Mouse (Mus musculus) liver, embryonic 14.5 days (tissue): ENCODE results near the gene P3h3. TPM values are rescaled to one million over a fixed set of nuclear protein-coding genes. Genes with fewer than 3 reads are reported as not detected.

Source experiments
- ATAC-seq: fragments of 200-750 bp; cut with Nextera tagmentation; 2 replicates; pipeline ENCODE4 v1.8.0; 2017; ENCODE audit warnings: moderate number of reproducible peaks, mild to moderate bottlenecking, moderate library complexity; ENCODE audit not compliant: insufficient read depth
- DNase-seq, 3 experiments: peaks; one replicate each; pipeline ENCODE4 v3.0.0-alpha.2; 2012 to 2013; ENCODE audit warnings: low read depth in 3 of 3, low spot score in 3 of 3
- H3K27ac ChIP-seq: fragments of 300-500 bp; sonication (generic); 2 replicates; pipeline ENCODE4 v1.5.1; 2014; ENCODE audit warnings: moderate library complexity, mild to moderate bottlenecking, control low read depth, inconsistent platforms
- H3K27me3 ChIP-seq: fragments of 300-500 bp; sonication (generic); 2 replicates; pipeline ENCODE4 v1.6.1; 2014; ENCODE audit warnings: mild to moderate bottlenecking, low read length, moderate library complexity; ENCODE audit not compliant: control insufficient read depth, insufficient read depth
- H3K36me3 ChIP-seq: fragments of 300-500 bp; sonication (generic); replicated peaks from 2 replicates; pipeline ENCODE4 v1.6.1; 2014; ENCODE audit warnings: low read depth; ENCODE audit not compliant: control insufficient read depth, insufficient read depth
- H3K4me1 ChIP-seq, 2 experiments: fragments of 200-500 bp in 1 of 2; fragments of 300-500 bp in 1 of 2; sonication (generic) in 1 of 2; replicated peaks; 2 replicates each; pipeline ENCODE4 v1.6.1; 2012 to 2014; ENCODE audit warnings: antibody characterized with exemption in 1 of 2, inconsistent platforms in 1 of 2, low read length in 1 of 2; ENCODE audit not compliant: control insufficient read depth in 2 of 2, insufficient read depth in 2 of 2
- H3K4me2 ChIP-seq: fragments of 300-500 bp; sonication (generic); 2 replicates; pipeline ENCODE4 v1.6.1; 2014; ENCODE audit warnings: low read depth, mild to moderate bottlenecking, control low read depth, moderate library complexity
- H3K4me3 ChIP-seq, 2 experiments: fragments of 200-500 bp in 1 of 2; fragments of 300-500 bp in 1 of 2; sonication (generic) in 1 of 2; 2 replicates each; pipeline ENCODE4 v1.5.1; 2012 to 2014; ENCODE audit warnings: low read depth in 2 of 2, low read length in 2 of 2, mild to moderate bottlenecking in 2 of 2, control low read depth in 1 of 2, inconsistent platforms in 1 of 2, moderate library complexity in 1 of 2; ENCODE audit not compliant: insufficient read depth in 1 of 2
- H3K9ac ChIP-seq: fragments of 300-500 bp; sonication (generic); replicated peaks from 2 replicates; pipeline ENCODE4 v1.6.1; 2014; ENCODE audit warnings: mild to moderate bottlenecking, control low read depth, moderate library complexity
- H3K9me3 ChIP-seq: fragments of 300-500 bp; sonication (generic); 2 replicates; pipeline ENCODE4 v1.6.1; 2016; ENCODE audit warnings: low read length, mixed read lengths; ENCODE audit not compliant: control insufficient read depth
- CTCF ChIP-seq: IDR thresholded peaks from 2 replicates; pipeline ENCODE4 v1.5.1; 2016; ENCODE audit warnings: antibody characterized with exemption, low read depth, control low read depth
- EP300 ChIP-seq: IDR thresholded peaks from 2 replicates; pipeline ENCODE4 v1.6.1; 2016; ENCODE audit warnings: antibody characterized with exemption, low read depth
- WGBS: fragments of 180-500 bp; shearing (Covaris S2); extraction: QIAGEN DNeasy Blood & Tissue Kit; methylation state at CpG from one replicate; pipeline ENCODE4 v1.1.7; 2014; ENCODE audit not compliant: insufficient replicate concordance; 5-methylcytosine and 5-hydroxymethylcytosine counted together
- polyA plus RNA-seq, 2 experiments: library from polyadenylated mRNA; depleted of rRNA in 1 of 2; stranded (reverse) in 1 of 2; unstranded in 1 of 2; fragments of >200 nt; fragmentation: Nextera tagmentation in 1 of 2; extraction: Ambion mirVana in 1 of 2; gene quantifications; 2 replicates each; pipeline versions ENCODE4 v1.2.1 to v1.2.3; 2012 to 2014

The P3h3 gene
- polyA plus RNA-seq, 2 experiments: 0.83 to 3.5 TPM

DNA sequence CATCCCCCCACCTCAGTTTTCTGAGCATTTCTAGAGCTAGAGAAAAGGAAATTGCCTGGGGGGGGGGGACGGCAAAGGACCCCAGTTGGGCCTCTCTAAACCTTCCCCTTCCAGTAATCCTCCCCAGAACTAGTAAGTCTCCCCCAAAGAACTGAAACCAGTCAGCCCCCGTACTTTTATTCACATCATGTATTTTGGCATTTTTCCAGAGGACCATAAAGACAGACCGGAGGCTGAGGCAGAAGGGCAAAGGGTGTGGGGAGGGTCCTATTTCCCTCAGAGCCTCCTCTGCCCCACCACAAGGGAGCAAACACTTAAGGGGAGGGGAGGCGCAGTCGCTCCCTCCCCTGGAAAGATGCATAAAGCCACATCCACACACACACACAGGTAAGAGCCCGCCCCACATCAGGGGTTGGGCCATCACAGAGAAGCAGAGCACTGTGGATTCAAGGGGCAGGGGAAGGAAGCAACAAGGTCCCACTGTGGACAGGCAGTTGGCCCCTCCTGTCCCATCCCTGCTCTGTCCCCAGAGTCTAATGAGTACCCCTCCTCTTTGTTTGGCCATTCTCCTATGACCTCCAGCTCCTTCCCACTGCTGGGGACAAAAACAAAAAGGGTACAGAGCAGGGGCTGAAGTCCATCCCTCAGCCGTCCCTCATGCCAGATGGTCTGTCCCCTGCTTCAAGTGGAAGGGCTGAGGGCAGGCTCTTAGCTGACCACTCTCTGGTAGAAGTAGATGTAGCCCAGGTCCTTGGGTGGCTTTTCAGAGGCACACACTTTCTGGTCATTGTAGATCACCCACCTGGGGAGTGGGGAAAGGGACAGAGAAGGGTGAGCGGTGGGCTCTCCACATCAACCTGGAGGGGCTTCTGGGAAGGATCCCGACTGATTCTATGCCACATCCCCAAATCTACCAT, 42.4 kb downstream of the P3h3 start:
- WGBS: 65% methylated on average over 9 of the region's 9 CpGs
- Histone ChIP-seq H3K27me3 (no peaks in the 10 kb centered on the region), H3K4me2 (no peak overlapping the region; the same call in 1 of the 2 replicates), H3K4me1 (peaks cover 11 to 17% of the 10 kb centered on the region in 2 experiments), H3K4me3 (no peak overlapping the region), H3K9ac (no peak overlapping the region), H3K36me3 (peaks cover 35% of the 10 kb centered on the region), H3K27ac (no peak overlapping the region), H3K9me3 (no peaks in the 10 kb centered on the region)
- DNase-seq (no peak), ATAC-seq (no peak)
- no peak for TF ChIP-seq EP300
- TF ChIP-seq CTCF: 0 out of 2 replicates have a peak, but pooled peaks have one; percentile 2

DNA sequence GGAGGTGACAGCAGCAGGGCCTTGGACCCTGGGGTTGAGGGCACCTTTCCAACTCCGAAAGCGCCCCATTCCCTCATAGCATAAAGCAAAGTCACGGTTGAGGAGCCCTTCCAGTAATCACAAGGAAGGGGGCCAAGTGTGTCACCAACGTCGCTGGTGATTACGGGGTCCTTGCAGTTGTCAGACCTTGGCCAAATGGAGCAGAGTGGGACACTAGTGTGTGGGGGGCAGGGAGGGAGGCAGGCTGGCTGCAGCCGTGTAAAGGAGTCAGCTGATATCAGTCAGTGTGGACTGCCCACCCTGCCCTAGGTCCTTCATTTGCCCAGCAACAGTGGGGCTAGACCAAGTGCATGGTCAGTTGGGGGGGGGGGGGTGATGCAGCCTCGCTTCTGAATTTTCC, 43.1 kb downstream of the P3h3 start:
- ATAC-seq (no peak; the same call in 1 of the 2 replicates), DNase-seq (no peak)
- TF ChIP-seq EP300 (no peak), CTCF (no peak)
- H3K9ac ChIP-seq: peak overlapping the region; percentile 90; the same call in 1 of the 2 replicates
- WGBS: 34% methylated on average over 8 of the region's 8 CpGs
- H3K4me3 ChIP-seq: peak overlapping the region; percentile 89 to 94; a peak in 3 of 4 replicates
- H3K9me3 ChIP-seq: no peaks in the 10 kb centered on the region
- H3K27ac ChIP-seq: no peak overlapping the region
- H3K4me2 ChIP-seq: peak overlapping the region; percentile 88
- peaks cover 13 to 23% of the 10 kb centered on the region in 2 experiments for H3K4me1 ChIP-seq
- no peaks in the 10 kb centered on the region for H3K27me3 ChIP-seq
- H3K36me3 ChIP-seq: peaks cover 33% of the 10 kb centered on the region

DNA sequence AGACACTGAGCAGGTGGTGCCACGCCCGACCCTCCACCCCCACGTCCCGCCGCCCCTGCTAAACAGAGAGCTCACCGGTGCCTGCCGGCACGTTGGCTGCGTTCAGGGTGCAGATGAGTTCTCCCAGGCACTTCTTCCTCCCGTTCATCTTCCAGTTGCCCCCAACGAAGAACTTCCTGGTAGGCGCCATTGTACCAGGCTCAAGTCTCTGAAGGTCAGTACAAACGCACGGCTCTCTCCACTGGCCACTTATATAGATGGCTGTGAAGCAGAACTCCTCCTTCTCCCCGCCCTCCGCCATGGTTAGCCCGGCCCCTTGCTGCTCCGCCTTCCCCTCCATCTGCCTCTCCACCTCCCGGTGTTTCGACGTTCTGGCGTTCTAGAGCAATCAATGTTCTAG, 43.6 kb downstream of the P3h3 start, which contains the start of gene Tpi1:
TSS of gene Tpi1 (minus strand) at position 364 of the 400 bp plus-strand sequence.
- Histone ChIP-seq H3K9me3 (no peaks in the 10 kb centered on the region), H3K4me3 (peak within 1 kb of the TSS; percentile 89 to 94), H3K36me3 (peaks cover 33% of the 10 kb centered on the region), H3K4me2 (peak within 1 kb of the TSS; percentile 88), H3K9ac (peak within 1 kb of the TSS; percentile 90), H3K27ac (peak within 1 kb of the TSS; percentile 84), H3K4me1 (peaks cover 13 to 23% of the 10 kb centered on the region in 2 experiments), H3K27me3 (no peaks in the 10 kb centered on the region)
- peak; percentile 75 to 79 (median 76) for DNase-seq
- WGBS: under 1% methylated on average over 22 of the region's 22 CpGs
- TF ChIP-seq EP300 (no peak), CTCF (no peak)
- ATAC-seq: peak; percentile 83

DNA sequence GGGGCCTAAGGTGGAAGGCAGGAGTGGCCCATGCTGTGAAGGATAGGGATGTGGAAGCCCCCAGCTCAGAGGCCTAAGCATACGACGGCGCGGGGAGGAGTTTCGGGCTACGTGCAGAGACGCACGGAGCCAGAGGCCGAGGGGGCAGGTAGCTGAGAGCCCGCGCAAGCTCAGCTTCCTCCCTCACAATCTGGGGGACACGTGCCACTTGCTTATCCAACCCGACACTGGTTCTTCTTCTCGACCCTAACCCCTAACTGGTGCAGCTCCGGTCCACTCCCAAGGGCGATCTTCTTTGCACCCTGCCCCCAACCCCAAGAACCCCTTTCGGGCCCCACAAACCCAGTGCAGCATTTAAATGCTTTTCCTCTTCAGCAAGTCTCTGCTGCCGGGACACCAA, 44.1 kb downstream of the P3h3 start:
- no peaks in the 10 kb centered on the region for H3K27me3 ChIP-seq
- peak overlapping the region; percentile 90 for H3K9ac ChIP-seq
- TF ChIP-seq EP300 (no peak), CTCF (no peak)
- peak overlapping the region; percentile 88 for H3K4me2 ChIP-seq
- peaks cover 13 to 23% of the 10 kb centered on the region in 2 experiments for H3K4me1 ChIP-seq
- H3K36me3 ChIP-seq: peaks cover 29% of the 10 kb centered on the region
- WGBS: under 1% methylated on average over 17 of the region's 18 CpGs
- H3K4me3 ChIP-seq: peak overlapping the region; percentile 89 to 94
- ATAC-seq: peak; percentile 66
- peak overlapping the region; percentile 84 for H3K27ac ChIP-seq
- H3K9me3 ChIP-seq: no peaks in the 10 kb centered on the region
- DNase-seq: peak; percentile 52 to 62 (median 57)

DNA sequence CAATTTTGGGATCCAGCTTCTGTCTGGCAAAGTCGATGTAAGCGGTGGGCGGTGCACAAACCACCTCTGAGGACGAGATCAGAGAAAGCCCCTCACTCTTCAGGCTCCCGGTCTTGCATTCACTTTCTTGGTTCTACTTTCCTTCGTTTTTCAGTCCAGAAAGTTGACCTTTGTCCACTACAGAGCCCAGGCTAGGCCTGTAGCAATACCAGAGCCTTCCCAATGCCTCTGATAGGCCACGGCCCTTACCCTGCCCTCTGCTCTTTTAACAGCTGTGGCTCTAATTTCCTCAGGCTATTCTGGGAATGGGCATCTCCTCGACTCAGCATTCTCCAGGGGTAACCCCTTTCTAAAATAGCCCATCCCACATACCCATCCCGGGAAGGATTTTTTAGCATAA, 44.7 kb downstream of the P3h3 start:
- peak overlapping the region; percentile 84 for H3K27ac ChIP-seq
- H3K4me3 ChIP-seq: peak overlapping the region; percentile 89 to 94
- ATAC-seq (no peak), DNase-seq (no peak)
- H3K4me2 ChIP-seq: peak overlapping the region; percentile 88
- H3K9ac ChIP-seq: peak overlapping the region; percentile 90
- H3K27me3 ChIP-seq: no peaks in the 10 kb centered on the region
- WGBS: 24% methylated on average over 9 of the region's 9 CpGs
- no peaks in the 10 kb centered on the region for H3K9me3 ChIP-seq
- peaks cover 26% of the 10 kb centered on the region for H3K36me3 ChIP-seq
- peaks cover 17 to 28% of the 10 kb centered on the region in 2 experiments for H3K4me1 ChIP-seq
- TF ChIP-seq EP300 (no peak), CTCF (no peak)
